Mouse (Mus musculus) brain, embryonic 14.5 days (tissue): ENCODE measurements at regions not wholly inside any gene's neighbourhood (a gene's known extent, or its start where the extent isn't known, plus 50 kb on each side); places are given as distances from the start of the nearest gene placed in this dataset.
"Not testable (repeated sequence)": the region's sequence is repeated elsewhere in the genome, so short reads cannot be mapped to it uniquely, and the experiment has no call there.

Source experiments
- DNase-seq: peaks from one replicate; pipeline ENCODE4 v3.0.0-alpha.2; 2011; ENCODE audit warnings: low read depth
- CTCF ChIP-seq: fragments of 200-500 bp; IDR thresholded peaks from 2 replicates; pipeline ENCODE4 v1.5.1; 2012; ENCODE audit warnings: inconsistent platforms, mild to moderate bottlenecking, moderate library complexity, borderline replicate concordance; ENCODE audit not compliant: insufficient read depth, insufficient read length; ENCODE audit errors: extremely low read depth
- POLR2A ChIP-seq: fragments of 200-500 bp; IDR thresholded peaks from 2 replicates; pipeline ENCODE4 v1.6.1; 2012; ENCODE audit warnings: mild to moderate bottlenecking, inconsistent platforms, borderline replicate concordance; ENCODE audit not compliant: poor library complexity, insufficient read depth, insufficient read length, severe bottlenecking; ENCODE audit errors: extremely low read depth

DNA sequence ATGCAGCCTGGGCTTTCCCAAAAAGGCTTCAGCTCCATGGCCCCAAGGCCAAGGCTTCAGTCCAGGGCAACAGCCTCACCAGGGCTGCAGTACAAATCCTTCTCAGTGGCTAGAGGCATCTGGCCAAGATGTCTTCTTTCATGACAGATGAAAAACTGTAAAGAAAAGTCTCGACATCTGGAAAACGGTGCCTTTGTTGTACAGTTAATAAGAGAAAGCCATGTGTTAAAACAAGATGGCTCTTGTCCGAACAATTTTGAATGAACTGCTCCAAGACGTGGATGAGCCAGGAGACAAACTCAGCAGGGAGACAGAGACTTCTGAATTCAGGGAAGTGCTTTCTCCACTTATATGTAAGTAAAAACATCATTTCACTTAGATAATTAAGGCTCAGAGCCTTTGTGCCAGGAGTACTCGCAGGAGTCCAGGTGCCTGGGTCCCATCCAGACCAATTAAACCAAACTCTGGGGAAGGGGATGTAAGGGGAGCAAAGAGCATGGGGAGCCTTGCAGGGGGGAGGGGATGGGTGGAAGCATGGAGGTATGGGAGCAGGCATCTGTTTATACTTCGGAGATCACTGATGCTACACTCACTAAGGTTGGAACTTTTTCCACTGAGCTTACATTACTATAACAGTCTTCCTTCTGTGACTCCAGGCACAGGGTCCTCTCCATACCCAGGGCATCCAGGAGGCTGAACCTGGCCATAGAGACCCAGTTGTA, 125.8 kb upstream of the Zfp637 start:
- DNase-seq: no peak
- TF ChIP-seq POLR2A (no peak), CTCF (no peak)

DNA sequence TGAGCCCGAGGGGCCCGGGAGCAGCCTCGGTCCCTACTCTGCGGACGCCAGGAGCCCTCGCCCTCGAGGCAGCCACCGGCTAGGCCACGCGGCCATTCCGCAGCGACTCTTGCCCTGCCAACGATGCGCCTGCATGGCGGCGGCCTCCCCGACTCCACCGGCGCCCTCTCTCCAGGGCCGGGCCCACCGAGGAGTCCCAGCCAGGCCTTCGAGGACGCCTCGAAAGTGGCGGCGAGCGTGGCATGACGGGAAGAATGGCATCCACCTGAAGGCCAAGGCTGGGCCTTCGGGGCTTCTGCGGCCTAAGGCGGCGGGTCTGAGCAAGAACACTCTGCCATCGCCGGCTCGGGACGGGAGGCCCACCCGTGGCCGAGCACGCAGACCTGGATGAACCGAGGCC, 124.6 kb upstream of the Zfp637 start:
- DNase-seq: not testable (repeated sequence)

DNA sequence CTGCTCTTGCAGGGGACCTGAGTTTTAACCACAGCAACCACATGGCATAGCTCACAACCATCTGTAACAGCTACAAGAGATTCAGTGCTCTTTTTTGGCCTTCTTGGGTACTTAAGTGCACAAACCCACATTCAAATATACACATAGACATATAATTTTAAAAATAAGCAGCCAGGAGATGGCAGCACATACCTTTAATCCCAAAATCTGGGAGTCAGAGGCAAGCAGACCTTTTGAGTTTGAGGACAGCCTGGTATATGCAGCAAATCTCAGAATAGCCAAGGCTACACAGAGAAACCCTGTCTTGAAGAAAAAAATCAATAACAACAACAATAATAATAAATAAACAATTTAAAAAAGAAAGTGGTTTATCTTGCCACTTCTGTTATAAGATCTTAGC, 88.6 kb upstream of the Zfp637 start:
- DNase-seq: not testable (repeated sequence)

DNA sequence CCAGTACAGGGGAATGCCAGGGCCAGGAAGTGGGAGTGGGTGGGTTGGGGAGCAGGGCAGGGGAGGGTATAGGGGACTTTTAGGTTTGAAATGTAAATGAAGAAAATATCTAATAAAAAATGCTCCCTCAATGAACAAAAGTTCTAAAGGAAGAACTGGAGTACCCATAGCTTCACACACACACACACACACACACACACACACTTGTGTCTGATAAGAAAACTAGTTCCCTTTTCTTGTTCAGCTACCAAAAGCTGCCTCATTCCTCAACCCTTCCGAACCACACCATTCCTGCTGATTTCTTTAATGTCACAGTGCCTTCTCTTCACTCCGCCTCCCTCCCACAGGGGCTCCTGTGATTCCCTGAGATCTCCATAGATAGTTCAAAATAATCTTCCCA, 85.3 kb upstream of the Zfp637 start:
- DNase-seq: not testable (repeated sequence)

DNA sequence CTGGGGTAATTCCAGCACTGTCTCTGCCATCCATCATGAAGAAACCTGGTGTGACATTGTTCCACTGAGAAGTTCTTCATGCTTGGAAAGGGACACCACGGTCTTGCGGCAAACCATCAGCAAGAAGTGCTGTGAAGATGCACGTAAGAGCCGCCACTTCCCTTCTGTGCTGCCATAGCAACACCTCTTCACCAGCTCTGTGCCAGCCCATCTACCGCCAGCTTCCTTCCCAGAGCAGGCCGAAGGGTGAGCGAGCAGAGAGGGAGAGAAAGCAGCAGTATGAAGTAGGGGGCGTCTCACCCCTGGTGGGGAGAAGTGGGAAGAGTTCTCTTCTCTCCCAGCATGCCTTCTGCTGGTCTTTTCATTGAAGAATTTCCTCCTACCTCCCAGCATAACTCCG, 84.8 kb upstream of the Zfp637 start:
- TF ChIP-seq POLR2A: no peak
- TF ChIP-seq CTCF: no peak
- DNase-seq: peak; percentile 14

DNA sequence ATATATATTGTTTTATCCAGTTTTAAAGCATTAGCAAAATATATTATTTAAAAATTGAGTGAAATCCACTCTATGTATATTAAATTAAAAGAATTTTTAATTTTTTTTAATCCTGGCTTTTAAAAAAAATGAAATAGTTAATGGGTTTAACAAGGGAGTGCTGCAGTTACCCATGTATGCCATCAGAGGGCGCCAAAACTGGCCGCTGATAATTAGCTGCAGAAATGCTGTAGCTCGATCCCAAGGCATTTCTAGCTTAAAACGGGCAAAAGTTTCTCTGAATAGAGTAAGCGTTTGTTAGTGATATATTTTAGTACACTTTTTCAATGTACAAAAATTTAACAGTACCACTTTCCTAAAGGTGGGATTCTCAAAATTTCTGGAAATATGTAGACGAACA, 82.5 kb upstream of the Zfp637 start:
- peak; percentile 63; the same call in 1 of the 2 replicates for TF ChIP-seq CTCF

DNA sequence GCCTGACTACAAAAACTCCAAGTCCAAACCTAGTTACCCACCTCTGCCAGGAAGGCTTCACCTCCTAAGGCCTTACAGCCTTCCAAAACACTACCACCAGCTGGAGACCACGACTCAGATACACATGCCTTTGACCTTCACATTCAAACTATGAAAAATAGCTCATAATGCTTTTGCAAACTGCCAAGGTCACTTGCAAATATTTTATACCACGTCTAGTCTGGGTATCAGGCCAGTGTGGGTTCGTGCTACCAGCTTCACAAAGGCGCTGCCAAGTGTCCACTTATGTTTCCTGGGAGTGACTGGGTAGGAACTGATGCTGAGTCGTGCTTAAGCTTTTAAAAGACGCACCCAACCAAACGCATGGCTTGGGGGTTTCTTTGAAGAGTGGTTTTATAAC, 69.5 kb upstream of the Zfp637 start:
- TF ChIP-seq POLR2A: no peak
- TF ChIP-seq CTCF: no peak
- no peak for DNase-seq

More for the DNA sequence above, 82.5 kb upstream of the Zfp637 start:
- DNase-seq: peak; percentile 71

DNA sequence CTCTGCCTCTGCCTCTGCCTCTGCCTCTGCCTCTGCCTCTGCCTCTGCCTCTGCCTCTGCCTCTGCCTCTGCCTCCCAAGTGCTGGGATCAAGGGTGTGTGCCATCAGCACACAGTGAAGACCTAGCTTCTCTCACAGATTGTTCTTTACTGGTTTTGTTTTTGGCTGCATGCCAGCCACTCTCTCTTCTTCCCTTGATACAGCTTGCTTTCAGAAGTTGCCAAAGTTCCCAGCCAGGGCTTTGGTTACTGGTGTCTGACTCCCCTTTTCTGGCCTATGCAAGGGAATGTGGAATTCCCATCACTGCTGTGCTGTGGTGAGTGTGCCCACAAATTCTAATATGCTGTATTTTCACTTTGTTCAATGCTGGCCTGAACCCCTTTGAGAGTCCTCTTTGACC, 68.6 kb upstream of the Zfp637 start:
- TF ChIP-seq POLR2A (no peak), CTCF (no peak)
- DNase-seq: peak; percentile 45

DNA sequence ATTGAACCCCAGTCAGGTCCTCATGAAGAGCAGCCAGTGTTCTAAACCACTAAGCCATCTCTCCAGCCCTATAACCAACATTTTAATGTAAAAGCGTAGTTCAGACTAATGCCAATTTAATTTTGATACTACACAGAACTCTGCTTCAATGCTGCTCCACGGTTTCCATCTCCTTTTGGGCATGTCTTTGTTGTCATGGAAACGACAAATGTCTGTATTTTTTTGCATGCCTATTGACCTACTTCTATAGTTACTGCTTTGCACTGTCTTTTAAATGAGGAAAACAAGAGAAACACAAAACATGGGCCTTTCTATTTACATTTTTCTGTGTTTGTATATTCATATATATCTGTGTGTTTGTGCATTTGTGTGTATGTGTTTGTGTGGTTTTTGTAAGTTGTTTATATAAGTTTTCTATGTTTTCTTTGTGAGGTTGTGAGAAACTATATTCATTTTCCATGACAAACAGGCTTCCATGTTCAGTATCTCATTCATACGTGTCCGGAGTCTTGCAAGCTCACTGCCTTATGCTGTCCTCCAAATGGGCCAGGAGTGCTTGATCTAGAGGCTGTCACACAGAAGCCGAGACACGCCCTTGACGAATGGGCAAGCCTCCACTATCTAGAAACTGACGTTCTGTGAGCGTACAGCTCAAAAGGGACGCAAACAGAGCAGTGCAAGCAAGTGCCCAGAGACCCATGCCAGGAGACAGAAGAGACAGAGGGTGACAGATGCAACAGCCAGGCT, 65.5 kb upstream of the Zfp637 start:
- peak; percentile 34 for DNase-seq
- TF ChIP-seq CTCF (no peak), POLR2A (no peak)

DNA sequence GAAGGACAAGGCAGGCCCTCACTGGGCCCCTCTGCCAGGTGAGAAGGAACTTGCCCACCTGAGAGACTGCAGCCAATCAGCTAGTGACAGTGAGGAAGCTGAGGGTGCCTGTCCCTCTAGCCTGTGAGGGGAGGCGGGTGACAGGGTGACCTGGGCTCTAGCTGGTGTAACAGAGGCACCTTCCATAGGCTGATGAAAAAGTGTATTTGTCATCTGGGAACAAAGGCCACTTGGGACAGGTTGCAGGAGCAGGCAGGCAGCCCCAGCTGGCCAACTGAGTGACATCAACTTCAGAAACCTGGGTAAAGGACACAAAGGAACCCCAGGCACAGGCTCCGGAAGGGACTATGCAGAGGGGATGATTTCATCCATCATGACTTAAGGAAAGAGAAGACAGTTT, 63.0 kb upstream of the Zfp637 start:
- DNase-seq: no peak
- TF ChIP-seq CTCF: no peak
- no peak for TF ChIP-seq POLR2A

DNA sequence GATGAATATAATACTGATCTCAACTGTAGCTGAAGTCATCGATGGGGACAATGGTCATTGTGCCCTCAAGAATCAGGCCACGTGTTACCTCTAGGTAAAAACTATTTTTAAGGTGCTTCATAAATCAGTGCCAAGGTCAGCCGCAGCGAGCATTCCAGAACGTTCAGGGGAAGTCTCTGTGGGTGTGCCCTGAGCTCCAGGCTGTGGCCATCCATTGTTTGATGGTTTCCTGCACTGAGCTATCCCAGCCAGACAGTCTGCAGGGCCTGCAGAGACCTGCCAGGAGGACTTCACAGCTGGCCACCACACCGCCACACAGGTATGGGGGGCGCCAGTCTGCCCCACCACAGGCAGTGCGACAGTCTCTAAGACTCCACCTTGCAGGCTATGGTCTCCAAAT, 62.5 kb upstream of the Zfp637 start:
- DNase-seq: no peak
- TF ChIP-seq CTCF: no peak
- no peak for TF ChIP-seq POLR2A

DNA sequence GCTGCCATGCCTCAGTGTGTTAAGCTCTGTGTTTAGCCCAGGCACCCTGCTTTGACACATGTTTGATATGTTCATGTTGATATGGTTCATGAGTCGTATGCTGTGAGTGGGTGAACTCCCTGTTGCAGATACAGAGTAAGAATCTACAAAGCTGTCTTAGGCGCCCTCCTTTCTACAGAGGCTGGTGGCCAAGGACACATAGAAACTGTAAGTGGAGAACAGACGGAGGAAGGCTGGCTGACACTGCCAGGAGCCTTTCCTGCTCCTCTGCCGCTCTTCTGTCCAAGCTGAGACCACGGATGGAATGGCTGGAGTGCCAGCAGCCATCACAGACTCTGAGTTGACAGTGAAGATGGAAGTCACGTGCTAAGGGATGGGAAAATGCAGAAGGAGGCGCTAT, 62.0 kb upstream of the Zfp637 start:
- DNase-seq: no peak
- TF ChIP-seq POLR2A (no peak), CTCF (no peak)
